Mouse (Mus musculus) adrenal gland, postnatal 10 days (tissue): ENCODE measurements around the gene Asz1. TPM values are rescaled to one million over a fixed set of nuclear protein-coding genes. Genes with fewer than 3 reads are reported as not detected.

Experiments
- DNase-seq: peaks from one replicate; pipeline ENCODE4 v3.0.0; 2021; ENCODE audit warnings: mixed read lengths
- total RNA-seq, 2 experiments: library from RNA; stranded (reverse); gene quantifications; 2 replicates each; pipeline ENCODE4 v1.2.3; 2021

The Asz1 gene
- total RNA-seq, 2 experiments from 2014 or later, result not detected

GRCm38 (mm10) chr6:18007356-18007755, 101.5 kb downstream of the Asz1 start:
- no peak for DNase-seq

DNA sequence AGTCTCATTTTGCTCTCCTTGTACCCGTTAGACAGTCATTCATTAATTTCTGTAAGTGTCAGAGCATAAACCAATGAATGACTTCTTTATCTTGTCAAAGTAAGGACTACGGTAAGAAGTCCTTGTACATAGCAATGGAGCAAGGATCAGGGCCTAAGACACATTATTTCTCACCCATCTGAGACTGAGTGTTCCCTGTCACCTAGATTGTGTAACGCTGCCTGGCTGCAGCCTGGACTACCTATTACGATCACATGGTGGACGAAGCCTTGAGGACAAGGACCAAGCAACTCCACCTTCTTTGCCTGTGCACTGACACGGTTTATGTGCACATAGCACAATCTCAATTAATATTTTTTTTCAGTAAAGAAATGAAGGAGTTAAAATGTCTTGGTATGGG, 106.8 kb downstream of the Asz1 start:
- no peak for DNase-seq

Other genes starting within 250 kb of the Asz1 start
- gene Wnt2, start 78.5 kb downstream of the Asz1 start, total RNA-seq, result 1 to 10 TPM in 1 of 2 experiments, under 1 TPM in 1; 0.79 to 1.2 TPM
- under 1 TPM; 0.12 to 0.15 TPM for gene Cftr, start 61.6 kb upstream of the Asz1 start, total RNA-seq